Mouse (Mus musculus) lung, embryonic 15.5 days (tissue): ENCODE results near the gene Ttpal. TPM values are rescaled to one million over a fixed set of nuclear protein-coding genes. Genes with fewer than 3 reads are reported as not detected.

ENCODE experiments used
- polyA plus RNA-seq: library from polyadenylated mRNA; unstranded; fragments of >200 nt; fragmentation: Nextera tagmentation; extraction: Ambion mirVana; gene quantifications from 2 replicates; pipeline ENCODE4 v1.2.1, GENCODE M21; 2015

The Ttpal gene
- polyA plus RNA-seq, 1 experiment from 2014 or later: 30.4 TPM

Other genes with a start within 250 kb of the Ttpal start
- gene Jph2, start 204.3 kb upstream of the Ttpal start, polyA plus RNA-seq: 6.9 and 7.7 TPM in 2 replicates
- 90.1 and 94.5 TPM in 2 replicates for gene Oser1, start 177.6 kb upstream of the Ttpal start, polyA plus RNA-seq
- 0.62 and 1.3 TPM in 2 replicates for gene Gdap1l1, start 163.8 kb upstream of the Ttpal start, polyA plus RNA-seq
- 9.7 and 10.1 TPM in 2 replicates for gene Fitm2, start 129.7 kb upstream of the Ttpal start, polyA plus RNA-seq
- 0.14 TPM in 1 of 2 replicates, not detected in the other for gene R3hdml, start 110.0 kb upstream of the Ttpal start, polyA plus RNA-seq
- gene Hnf4a, start 95.5 kb upstream of the Ttpal start, polyA plus RNA-seq: 0.07 and 0.09 TPM in 2 replicates
- gene Serinc3, start 42.8 kb downstream of the Ttpal start, polyA plus RNA-seq: 55.8 and 59.1 TPM in 2 replicates
- gene Pkig, start 56.1 kb downstream of the Ttpal start, polyA plus RNA-seq: 134 TPM in 2 replicates
- 9.4 and 11.4 TPM in 2 replicates for gene Ada, start 147.9 kb downstream of the Ttpal start, polyA plus RNA-seq
- 1.8 and 1.9 TPM in 2 replicates for gene Ccn5, start 218.5 kb downstream of the Ttpal start, polyA plus RNA-seq